Mouse (Mus musculus): ENCODE results near the gene Fam216a.

Fam216a gene

DNA sequence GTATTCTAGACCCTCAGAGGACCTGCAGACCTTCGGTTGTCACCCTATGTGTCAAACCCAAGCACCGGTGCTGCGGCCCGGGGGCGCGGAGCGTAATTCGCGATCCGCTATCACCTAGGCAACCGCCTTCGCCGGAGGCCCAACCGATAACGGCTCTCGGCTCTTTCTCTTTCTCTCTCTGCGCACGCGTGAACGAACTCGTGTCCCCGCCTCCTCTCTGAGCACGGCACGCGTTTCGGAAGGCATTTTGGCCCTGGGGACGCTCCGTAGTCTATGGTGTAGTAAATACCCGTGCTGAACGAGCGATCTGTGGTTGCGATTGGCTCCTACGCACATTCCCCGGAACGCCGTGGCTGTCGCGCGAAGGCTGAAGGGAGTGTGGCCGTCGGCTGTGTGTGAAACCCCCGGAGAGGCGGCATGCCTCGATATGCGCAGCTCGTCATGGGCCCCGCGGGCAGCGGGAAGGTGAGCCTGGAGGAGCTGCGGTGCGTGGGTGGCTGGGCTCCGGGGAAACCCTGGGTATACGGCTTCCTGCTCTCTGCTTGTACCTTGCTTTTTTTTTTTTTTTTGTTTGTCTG, at the start of gene Fam216a:
Fam216a (minus strand) TSS at position 173 of the 578 bp plus-strand sequence.
- DNase-seq = peak; percentile 100

DNA sequence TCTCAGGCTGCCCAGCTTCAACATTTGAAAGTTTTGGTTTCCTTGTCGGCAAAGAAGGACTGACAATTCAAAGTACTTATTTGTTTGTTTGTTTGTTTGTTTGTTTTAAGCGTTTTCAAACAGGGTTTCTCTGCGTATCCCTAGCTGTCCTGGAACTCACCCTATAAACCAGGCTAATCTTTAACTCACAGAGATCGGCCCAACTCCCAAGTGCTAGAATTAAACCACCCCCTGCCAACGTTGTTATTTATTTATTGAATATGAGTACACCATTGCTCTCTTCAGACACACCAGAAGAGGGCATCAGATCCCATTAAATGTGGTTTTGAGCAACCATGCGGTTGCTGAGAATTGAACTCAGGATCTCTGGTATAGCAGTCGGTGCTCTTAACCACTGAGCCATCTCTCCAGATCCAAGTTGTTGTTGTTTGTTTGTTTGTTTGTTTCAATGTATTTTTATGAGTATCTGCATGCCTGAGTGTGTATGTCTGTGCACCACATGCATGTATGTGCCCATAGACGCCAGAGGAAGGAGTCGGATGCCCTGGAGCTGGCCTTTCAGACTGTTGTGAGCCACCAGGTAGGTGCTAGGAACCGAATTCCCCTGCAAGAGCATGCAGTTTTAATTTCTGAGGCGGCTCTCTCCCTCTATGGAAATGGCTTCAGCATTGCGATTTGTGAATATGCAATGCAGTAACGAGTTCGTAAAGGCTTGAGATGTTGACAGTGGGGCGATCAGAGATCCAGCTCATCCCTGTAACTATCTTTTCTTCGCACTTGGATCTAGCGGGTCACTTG, 49.3 kb upstream of the Fam216a start, which contains the start of gene Anapc7:
Anapc7 (plus strand) TSS at position 423 of the 798 bp plus-strand sequence.
- DNase-seq = no peak

DNA sequence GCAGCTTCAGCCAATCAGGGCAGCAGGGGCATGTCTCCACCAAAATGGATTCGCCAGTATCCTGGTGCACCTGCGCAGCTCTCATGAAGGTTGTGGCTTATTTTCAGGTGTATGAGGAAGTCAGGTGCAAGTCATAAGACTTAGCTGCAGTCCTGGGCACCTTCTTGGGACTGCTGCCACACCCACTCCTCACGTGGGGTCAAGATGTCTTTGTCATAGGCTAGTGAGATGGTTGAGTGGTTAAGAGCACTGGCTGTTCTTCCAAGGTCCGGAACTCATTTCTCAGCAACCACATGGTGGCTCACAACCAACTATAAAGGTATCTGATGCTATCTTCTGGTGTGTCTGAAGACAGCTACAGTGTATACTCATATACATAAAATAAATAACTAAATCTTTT, 48.5 kb upstream of the Fam216a start:
- DNase-seq = peak; percentile 11

DNA sequence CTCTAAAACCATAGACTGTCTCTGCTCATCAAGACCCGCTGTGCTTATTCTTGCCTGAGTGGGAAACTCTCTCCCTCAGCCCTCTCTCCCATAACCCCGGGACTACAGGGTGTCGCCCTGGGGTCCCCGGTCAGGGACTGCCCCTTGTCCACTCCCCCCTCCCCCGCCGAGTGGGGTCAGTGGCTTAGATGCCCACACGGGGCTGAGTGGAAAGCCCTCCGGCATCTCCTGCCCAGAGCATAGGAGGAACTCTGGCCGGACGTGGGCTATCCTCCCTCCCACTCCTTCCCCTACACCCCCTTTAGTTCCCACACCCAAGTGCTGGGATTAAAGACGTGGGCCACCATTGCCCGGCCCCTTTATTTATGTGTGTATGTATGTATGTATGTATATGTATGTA, 43.3 kb upstream of the Fam216a start:
- no peak for DNase-seq

DNA sequence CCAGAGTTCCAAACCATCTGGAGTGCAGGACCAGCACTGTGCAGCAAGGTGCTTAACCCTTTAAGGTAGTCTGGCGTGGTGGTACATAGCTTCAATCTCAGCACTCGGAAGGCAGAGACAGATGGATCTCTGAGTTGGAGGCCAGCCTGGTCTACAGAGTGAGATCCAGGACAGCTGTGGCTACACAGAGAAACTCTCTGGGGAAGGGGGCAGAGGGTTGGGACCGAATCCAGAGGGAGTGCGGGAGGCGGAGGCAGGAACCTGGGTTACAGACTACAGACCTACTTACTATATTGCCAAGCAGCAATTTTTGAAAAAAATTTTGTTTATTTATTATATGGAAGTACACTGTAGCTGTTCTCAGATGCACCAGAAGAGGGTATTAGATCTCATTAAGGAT, 42.2 kb upstream of the Fam216a start:
- no peak for DNase-seq

DNA sequence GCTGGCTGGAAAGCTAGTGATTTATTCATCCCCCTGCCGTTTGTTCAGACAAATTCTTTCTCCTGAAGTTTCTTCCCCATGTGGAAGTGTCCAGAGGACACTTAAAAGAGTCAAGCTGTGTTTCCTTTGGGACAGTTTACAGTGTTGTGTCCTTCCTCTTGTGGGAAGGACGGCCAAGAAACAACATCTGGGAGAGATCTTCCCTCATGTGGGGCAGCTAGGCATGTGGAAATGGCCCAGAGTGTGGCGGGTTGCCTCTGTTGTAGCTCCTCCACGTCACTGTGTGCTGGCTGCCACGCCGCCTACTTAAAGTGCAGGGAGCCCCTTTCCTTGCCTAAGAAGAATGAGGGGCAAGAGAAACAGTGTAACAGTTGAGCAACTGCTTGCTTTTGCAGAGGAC, 40.7 kb upstream of the Fam216a start:
- DNase-seq = peak; percentile 71

DNA sequence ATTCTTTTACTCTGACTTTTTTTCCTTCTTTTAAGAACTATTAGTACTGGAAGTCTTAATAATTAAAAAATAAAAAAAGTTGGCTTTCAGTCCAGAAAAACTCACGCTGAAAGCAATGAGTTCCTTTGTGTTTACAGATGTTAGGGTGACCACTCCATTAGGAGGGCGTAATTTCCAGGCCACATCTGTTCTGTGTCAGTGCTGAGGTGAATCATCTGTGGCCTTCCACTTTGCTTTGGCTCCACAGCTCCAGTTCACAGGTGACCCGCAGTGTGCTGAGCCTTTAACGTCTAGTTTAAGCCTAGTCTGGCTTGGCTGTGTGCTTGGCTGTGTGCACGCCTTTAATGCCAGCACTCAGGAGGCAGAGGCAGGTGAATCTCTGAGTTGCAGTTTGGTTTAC, 39.7 kb upstream of the Fam216a start:
- DNase-seq = peak; percentile 11

DNA sequence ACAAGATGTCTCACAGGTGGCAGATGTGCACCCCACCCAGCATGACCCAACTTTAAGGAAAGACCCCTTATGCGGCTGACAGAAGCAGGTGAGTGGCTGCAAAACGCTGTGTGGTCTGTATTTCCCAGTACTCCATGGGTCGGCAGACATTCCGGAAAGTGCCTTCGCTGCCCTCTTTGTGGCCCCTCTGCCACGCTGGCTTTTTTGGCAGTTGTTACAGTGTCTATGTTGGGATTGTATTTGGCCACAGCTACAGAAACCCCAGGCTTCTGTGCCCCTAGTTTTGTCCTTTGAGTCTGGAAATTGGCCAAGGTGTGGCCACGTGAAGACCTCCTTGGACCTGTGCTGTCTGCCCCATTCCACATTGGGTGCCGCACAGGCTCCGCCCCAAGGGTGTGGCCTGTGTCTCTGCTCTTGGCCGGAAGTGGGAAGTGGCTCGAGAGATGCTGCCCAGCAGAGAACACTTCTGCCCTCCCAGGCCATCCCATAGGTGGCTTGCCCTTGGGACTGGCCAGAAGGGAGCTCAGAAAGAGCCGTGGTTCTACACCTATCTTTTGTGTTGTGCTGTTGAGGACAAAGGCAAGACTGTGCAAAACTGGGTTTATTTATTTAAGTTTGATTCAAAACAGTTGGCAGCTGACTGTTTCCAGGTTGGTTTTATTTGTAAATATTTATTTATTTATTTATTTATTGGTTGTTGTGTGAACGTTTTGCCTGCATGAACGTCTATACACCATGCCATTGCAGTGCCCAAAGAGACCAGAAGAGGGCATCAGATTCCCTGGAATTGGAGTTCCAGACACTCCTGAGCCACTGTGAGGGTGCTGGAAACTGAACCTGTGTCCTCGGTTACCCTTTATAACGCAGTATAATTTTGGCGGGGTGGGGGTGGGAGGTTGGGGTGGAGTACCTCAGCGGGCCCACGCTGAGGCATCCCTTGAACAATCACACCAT, 37.8 kb upstream of the Fam216a start:
- DNase-seq = peak; percentile 34

DNA sequence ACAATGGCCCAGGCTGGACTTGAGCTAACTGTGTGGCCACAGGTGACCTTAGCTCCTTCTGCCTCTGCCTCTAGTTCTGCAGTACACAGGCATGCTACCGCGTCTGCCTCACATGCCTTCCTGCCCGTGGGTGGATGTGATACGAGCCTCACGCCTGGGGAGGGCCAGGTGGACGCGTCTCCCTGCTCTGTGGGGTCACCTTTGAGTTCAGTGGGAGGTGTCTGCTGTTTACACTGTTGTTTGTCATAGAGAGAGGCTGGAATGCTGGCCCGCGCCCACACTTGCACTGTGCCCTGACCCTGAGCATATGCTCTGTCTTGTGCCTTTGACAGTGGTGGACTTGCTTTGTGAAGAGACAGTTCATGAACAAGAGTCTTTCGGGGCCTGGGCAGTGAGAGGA, 33.4 kb upstream of the Fam216a start:
- no peak for DNase-seq

DNA sequence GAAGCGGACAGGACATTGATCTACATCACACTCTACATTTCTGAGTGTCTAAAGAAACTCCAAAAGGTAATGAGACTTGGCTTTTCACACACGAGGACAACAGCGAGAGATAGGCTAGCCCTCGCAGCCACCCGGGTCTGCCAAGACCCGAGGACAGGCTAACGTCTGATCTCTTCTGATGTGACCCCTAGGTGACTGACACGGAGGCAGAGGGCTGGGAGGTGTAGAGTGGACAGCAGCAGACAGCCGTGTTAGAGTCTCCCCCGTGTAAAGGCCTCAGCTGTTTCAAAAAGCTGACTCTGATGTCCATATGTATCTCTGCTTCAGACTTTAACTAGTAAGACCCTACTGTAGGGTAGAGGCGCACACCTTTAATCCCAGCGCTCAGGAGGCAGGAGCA, 31.2 kb upstream of the Fam216a start:
- no peak for DNase-seq

DNA sequence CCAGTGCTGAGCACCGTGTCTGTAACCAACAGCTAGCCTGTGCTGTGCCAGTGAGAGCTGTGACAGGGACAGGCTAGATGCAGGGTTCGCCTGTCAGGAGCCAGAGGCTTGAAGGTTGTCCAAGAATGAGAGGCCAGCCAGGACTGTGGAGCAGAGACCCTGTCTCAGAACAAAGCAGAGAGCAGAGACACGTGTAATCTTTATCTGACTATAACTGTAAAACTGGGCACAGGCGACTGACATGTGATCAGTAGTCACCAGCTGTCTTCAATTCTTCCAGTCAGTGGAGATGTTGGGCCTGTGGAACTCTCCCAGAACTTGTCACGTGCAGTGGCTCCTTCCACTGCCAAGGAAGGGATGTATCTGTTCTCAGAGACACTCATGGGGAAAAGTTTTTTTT, 30.6 kb upstream of the Fam216a start:
- peak; percentile 74 for DNase-seq

DNA sequence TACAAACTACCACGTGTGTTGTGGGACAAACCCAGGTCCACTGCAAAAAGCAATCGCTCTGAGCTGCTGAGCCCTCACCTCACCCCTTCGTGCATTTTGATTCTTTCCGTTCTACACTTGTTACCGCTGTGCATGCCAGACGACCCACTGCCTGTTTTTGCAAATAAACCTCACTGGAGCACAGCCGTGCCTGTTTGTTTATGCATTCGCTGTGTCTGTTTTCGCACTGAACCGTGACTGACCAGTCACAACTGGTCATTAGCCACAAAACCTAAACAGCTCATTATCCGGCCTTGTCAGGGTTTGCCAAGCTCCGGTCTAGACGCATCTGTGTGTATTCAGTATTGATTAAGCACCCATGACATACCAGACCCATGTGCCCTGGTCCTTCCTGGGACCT, 30.0 kb upstream of the Fam216a start:
- DNase-seq = no peak

DNA sequence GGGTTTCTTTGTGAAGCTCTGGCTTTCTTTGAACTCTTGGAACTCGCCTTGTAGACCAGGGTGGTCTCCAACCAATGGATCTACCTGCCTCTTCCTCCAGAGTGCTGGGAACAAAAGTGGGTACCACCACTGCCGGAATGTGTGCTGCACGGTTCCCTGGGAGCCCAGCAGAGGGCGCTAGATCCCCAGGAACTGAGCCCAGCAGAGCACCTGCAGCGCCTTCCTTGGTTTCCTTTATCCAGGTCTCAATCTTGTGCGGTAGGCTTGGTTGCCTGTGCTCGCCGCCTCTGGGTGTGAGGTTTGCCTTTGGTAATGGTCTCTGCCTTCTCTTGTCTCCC, 29.1 kb upstream of the Fam216a start:
- peak; percentile 77 for DNase-seq

DNA sequence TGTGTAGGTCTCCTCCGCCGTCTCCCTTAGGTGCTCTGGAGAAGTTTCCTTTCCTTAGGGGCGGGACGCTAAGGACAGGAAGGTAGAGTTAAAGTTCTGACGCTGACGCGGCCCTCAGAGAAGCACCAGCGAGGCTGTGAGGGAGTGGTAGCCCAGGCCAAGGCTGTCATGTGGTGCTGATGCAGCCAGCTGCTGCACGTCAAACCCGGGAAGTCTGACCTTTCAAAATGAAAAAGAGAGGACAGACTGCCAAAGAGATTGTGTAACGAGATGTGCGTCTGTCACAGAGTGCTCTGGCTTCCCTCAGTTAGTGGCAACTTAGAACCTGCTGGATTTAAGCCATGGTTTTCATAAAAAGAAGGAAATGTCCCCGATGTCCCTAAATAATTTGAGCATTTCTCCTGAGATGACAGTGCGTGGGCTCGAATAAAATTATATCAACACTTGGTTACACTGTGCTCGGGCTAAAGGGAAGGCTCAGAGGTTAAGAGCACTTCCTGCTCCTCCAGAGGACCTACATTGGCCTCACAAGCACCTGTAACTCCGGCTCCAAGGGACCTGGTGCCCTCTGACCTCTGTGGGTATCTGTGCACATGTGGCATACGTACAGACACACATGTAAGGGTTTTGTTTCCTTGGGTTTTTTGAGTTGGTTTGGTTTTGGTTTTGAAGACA, 28.6 kb upstream of the Fam216a start:
- DNase-seq = peak; percentile 71

DNA sequence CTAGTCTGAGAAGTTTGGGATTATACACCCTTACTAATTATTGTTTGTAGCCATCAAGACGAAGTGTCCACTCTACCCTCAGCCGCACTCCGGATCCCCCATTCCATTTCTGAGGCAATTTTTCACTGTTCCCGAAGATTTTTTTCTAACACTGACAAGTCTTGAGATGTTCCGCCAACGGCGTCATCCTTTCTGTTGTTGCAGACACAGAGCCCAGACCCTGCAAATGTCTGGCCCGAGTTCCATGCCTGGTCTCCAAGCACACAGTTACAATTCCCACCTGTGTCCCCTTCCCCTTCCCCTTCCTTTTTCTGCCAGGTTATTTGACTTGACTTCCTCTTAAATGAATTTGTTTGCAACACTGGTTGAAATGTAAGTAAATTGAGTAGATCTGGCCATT, 27.7 kb upstream of the Fam216a start:
- DNase-seq = no peak

DNA sequence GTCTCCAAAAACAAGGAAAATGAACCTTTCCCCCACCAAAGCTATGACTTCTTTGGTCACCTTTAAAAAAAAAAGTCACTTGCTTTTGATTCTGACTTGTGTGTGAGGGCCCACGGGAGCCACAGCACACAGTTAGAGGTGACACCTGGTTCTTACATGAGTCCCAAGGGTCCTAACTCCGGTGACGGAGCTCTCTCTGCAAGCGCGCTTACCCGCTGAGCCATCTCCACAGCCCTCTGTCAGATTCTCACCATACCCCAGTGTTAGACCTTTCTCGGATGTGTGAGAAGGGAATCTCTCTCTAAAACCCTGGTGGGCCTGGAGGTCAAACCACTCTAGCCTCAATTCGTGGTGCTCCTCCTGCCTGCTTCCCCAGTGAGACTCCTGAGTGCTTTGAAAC, 25.3 kb upstream of the Fam216a start:
- no peak for DNase-seq

DNA sequence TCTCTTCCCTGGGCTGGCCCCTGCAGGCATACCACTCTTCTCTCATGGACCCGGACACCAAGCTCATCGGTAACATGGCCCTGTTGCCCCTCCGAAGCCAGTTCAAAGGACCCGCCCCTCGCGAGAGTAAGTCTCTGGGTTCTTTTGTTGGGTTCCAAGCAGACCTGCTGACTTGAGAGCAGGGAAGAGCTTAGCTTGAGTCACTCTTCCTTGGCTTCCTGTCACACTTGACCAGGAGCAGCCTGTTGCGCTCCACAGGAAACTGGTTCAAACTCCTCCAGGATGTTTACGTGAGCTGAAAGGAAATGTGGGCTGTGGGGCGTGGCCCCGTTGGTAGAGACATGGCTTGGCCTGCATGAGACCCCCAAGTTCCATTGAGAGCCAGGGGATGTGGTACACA, 24.6 kb upstream of the Fam216a start:
- peak; percentile 84 for DNase-seq

DNA sequence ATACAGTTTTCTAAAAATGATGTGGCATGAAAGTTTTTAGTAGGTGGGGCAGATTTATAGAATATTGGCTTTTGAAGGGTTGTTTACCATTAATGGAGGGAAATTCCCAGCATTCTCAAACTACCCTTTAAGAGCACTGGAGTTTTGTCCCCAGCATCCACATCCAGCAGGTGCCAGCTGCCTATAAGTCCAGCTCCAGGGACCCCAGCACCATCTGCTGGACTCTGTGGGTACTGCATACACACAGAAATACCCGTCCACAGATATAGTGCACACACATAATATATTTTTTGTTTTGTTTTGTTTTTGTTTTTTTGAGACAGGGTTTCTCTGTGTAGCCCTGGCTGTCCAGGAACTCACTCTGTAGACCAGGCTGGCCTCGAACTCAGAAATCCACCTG, 21.7 kb upstream of the Fam216a start:
- DNase-seq = peak; percentile 86

DNA sequence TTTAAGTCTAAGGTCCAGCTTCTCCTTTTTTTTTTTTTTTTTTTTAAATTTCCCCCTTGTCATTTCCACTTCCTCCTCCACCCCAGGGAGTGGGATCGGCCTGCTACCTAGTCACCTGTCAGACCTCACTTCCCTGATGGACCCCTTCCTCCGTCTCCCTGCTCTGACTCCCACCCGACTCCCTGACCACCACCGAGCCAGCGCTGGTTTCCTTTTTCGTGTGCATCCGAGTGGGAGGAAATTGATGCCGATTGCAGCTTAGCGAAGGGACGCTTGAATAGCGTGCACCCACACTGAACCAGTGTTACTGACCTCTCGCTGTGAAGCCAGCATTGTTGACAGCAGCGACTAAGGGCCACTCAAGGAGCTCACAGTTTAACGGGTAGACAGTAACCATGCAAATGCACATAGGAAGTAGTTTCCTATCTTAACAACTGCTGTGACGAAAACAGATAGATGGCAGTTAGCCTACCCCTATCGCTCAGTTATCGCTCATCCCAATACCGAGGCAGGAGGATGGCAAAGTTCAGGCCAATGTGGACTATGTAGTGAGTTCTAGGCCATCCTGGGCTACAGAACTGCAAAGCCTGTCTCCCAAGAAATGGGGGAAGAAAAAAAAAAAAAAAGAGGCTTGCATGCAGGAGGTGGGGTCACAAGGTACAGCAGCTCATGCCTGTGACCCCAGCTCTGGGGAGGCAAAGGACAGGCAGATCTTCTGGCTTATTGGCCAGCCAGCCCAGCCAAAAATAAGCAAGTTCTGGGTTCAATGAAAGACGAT, 20.3 kb upstream of the Fam216a start:
- DNase-seq = peak; percentile 30

DNA sequence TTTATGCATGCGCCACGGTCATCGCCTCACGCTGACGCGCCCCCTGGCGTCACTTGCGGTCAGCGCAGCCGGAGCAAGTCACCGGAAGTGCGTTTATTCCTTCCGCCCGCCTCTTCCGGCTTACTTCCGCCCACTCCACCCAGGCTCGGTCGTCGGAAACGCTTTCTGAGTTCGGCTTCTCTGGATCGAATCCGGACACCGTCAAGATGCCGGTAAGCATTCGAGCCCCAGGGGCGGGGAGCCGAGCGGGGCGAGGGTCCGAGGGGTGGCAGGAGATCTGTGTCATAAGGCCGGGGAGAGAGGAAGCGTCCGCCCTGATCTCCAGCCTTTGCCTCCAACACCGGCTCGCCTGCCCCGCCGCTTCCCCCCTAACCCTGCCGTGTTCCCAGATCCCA, 19.6 kb upstream of the Fam216a start, which contains the start of gene Arpc3:
Arpc3 (plus strand) TSS at position 93 of the 395 bp plus-strand sequence.
- peak; percentile 95 for DNase-seq

DNA sequence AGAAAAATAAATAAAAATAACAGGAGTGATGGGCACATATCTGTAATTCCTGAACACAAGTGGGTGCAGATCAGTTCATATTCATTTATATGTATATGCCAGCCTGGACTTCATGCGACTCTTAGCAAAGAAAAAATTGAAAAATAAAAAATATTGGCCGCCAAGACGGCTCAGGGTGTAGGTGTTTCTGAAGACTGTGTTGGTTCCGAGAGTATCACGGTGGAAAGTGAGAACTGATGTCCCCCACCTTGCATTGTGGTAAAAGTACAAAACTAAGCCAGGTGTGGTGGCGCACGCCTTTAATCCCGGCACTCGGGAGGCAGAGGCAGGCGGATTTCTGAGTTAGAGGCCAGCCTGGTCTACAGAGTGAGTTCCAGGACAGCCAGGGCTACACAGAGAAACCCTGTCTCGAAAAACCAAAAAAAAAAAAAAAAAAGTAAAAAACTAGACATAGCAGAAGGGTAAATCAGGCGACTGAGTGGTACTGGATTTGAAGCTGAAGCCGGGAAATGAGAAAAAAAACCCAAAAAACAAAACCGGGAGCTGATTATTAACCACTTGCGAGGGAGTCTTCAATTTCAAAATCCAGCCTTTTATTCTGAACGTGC, 19.1 kb upstream of the Fam216a start:
- no peak for DNase-seq

DNA sequence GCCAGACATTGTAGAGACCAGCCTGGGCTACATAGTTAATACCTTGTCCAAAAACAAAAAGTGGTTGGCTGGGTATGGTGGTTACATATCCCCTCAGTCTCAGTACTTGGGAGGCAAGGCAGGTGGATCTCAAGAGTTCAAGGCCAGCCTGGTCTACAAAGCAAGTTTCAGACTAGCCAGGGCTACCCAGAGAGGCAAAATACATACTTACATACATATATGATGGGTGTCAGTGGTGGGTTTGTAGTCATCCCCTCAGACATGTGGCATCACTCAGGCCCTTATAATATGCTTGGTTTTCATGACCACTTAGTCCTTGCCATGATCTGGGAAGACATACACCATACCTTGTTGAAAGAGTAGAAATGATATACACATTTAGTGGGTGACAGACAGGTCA, 18.5 kb upstream of the Fam216a start:
- no peak for DNase-seq

Data from lung, postnatal 10 days (tissue).